ENCODE assay signal across 12 mouse cellular contexts in the genomic region with DNA sequence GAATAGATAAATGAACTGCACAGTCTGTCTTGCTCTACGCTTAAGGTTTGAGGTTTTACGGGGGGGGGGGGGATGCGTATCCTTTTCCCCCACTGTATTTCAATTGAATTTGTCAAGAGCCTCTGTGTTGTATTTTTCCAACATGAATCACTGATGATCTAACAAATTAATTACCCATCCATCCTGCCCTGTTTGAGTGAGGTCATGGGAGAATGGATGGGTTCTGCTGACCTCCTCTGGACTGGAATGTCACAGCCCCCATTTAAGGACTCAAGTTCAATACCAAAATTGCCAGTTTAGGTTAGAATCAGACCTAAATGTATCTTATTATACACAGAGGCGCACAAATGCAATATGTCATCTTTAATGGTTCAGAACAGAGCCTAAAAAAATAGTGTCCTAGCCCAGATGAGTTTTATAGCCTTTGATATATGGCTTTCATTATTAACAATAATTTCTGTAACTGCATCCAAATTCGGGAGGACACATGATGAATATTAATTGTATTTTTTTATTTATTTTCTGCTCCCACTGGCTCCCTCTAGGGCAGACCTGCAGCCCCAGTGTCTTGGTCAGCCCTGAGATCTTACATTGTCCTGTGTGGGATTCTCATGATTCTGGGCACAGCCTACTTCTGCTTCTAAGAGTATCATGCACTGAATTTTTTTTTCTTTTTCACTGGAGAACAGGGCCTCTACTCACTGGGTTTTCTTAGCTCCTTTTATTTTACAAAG.
DNase-seq lines count a peak whose midpoint lies in the region; ATAC-seq and TF ChIP-seq lines count a peak whose summit lies in the region.
"Had no signal": no experiment of that assay in that cellular context is flagged by ENCODE, and none has a peak within 500 bp of the region (broad histone marks: within the 10 kb centered on the region; RNA-seq: fewer than 3 reads in every experiment).

No protein-coding gene starts in this region.

- H3K9ac ChIP-seq in forebrain, embryonic 13.5 days: no peak overlapping the region
- no peak overlapping the region for H3K9ac ChIP-seq in kidney, embryonic 15.5 days
- no peak overlapping the region for H3K9ac ChIP-seq in neural tube, embryonic 13.5 days
- no peak overlapping the region for H3K9ac ChIP-seq in neural tube, embryonic 15.5 days (replicated peaks)
- H3K9ac ChIP-seq in stomach, postnatal 0 days (ENCODE audit: low read length): no peak overlapping the region
- H3K9ac ChIP-seq: liver, embryonic 13.5 days had no signal

- no peak for DNase-seq in forebrain, embryonic 10.5 days (ENCODE audit: extremely low spot score, low spot score)
- no peak for DNase-seq in kidney, adult 8-10 months
- no peak for DNase-seq in stomach, postnatal 0 days (ENCODE audit: low spot score)
- DNase-seq in layer of hippocampus, adult 9-11 months: no peak
- DNase-seq: adrenal gland, postnatal 36 days; liver, embryonic 13.5 days had no signal

- H3K4me2 ChIP-seq in forebrain, embryonic 13.5 days: no peak overlapping the region
- no peak overlapping the region for H3K4me2 ChIP-seq in kidney, embryonic 15.5 days
- H3K4me2 ChIP-seq in neural tube, embryonic 13.5 days: no peak overlapping the region
- H3K4me2 ChIP-seq in neural tube, embryonic 15.5 days: no peak overlapping the region
- H3K4me2 ChIP-seq in stomach, postnatal 0 days (replicated peaks; ENCODE audit: low read depth): no peak overlapping the region
- H3K4me2 ChIP-seq: liver, embryonic 13.5 days had no signal

- TF ChIP-seq EP300 in stomach, postnatal 0 days (optimal IDR thresholded peaks at IDR 0.05): no peak

- H3K27ac ChIP-seq in forebrain, embryonic 13.5 days: peak overlapping the region; percentile 48
- no peak overlapping the region for H3K27ac ChIP-seq in forebrain, embryonic 10.5 days
- 0 out of 2 replicates have a peak overlapping the region, but pooled peaks have one; percentile 11 for H3K27ac ChIP-seq in kidney, embryonic 15.5 days
- peak overlapping the region; percentile 39; the same call in 1 of the 2 replicates for H3K27ac ChIP-seq in neural tube, embryonic 13.5 days (replicated peaks)
- H3K27ac ChIP-seq in neural tube, embryonic 15.5 days (replicated peaks): no peak overlapping the region
- no peak overlapping the region for H3K27ac ChIP-seq in stomach, postnatal 0 days (replicated peaks)
- H3K27ac ChIP-seq: liver, embryonic 13.5 days; midbrain, embryonic 10.5 days had no signal

- TF ChIP-seq CTCF in stomach, postnatal 0 days (IDR thresholded peaks at IDR 0.05; ENCODE audit: low read depth): peak; percentile 8; the same call in 1 of the 2 replicates

- H3K27me3 ChIP-seq in forebrain, embryonic 13.5 days: no peaks in the 10 kb centered on the region
- H3K27me3 ChIP-seq in forebrain, embryonic 10.5 days (ENCODE audit: poor library complexity, severe bottlenecking): no peaks in the 10 kb centered on the region
- peaks cover 54% of the 10 kb centered on the region for H3K27me3 ChIP-seq in kidney, embryonic 15.5 days
- peaks cover 29% of the 10 kb centered on the region for H3K27me3 ChIP-seq in neural tube, embryonic 13.5 days
- peaks cover 14% of the 10 kb centered on the region for H3K27me3 ChIP-seq in neural tube, embryonic 15.5 days (replicated peaks)
- H3K27me3 ChIP-seq in stomach, postnatal 0 days (ENCODE audit: control insufficient read depth, insufficient read depth, low read length): no peaks in the 10 kb centered on the region
- H3K27me3 ChIP-seq: liver, embryonic 13.5 days had no signal

- 77% methylated on average over 5 of the region's 5 CpGs for WGBS in forebrain, embryonic 13.5 days
- WGBS in forebrain, embryonic 10.5 days: 86% methylated on average over 5 of the region's 5 CpGs
- WGBS in kidney, embryonic 15.5 days: 19% methylated on average over 5 of the region's 5 CpGs
- 42% methylated on average over 5 of the region's 5 CpGs for WGBS in neural tube, embryonic 13.5 days
- whole genome bisulfite sequencing in neural tube, embryonic 15.5 days: 51% methylated on average over 5 of the region's 5 CpGs
- 48% methylated on average over 5 of the region's 5 CpGs for WGBS in stomach, postnatal 0 days

- no peaks in the 10 kb centered on the region for H3K9me3 ChIP-seq in forebrain, embryonic 13.5 days (replicated peaks)
- no peaks in the 10 kb centered on the region for H3K9me3 ChIP-seq in forebrain, embryonic 10.5 days
- H3K9me3 ChIP-seq in kidney, embryonic 15.5 days (replicated peaks): no peaks in the 10 kb centered on the region
- no peaks in the 10 kb centered on the region for H3K9me3 ChIP-seq in neural tube, embryonic 13.5 days
- H3K9me3 ChIP-seq in neural tube, embryonic 15.5 days (replicated peaks): no peaks in the 10 kb centered on the region
- H3K9me3 ChIP-seq in stomach, postnatal 0 days (ENCODE audit: control insufficient read depth, low read length): no peaks in the 10 kb centered on the region
- H3K9me3 ChIP-seq: liver, embryonic 13.5 days; midbrain, embryonic 10.5 days had no signal

- no peak overlapping the region for H3K4me3 ChIP-seq in forebrain, embryonic 13.5 days
- H3K4me3 ChIP-seq in forebrain, embryonic 10.5 days: no peak overlapping the region
- H3K4me3 ChIP-seq in kidney, embryonic 15.5 days (replicated peaks): no peak overlapping the region
- no peak overlapping the region for H3K4me3 ChIP-seq in neural tube, embryonic 13.5 days
- no peak overlapping the region for H3K4me3 ChIP-seq in neural tube, embryonic 15.5 days (replicated peaks)
- H3K4me3 ChIP-seq in stomach, postnatal 0 days (ENCODE audit: low read depth, low read length): no peak overlapping the region
- H3K4me3 ChIP-seq: liver, embryonic 13.5 days; midbrain, embryonic 10.5 days had no signal

- ATAC-seq in forebrain, embryonic 13.5 days: peak; percentile 36; the same call in 1 of the 2 replicates
- ATAC-seq in kidney, embryonic 15.5 days (replicated peaks; ENCODE audit: low FRiP score): peak; percentile 64; the same call in 1 of the 2 replicates
- ATAC-seq in neural tube, embryonic 13.5 days (ENCODE audit: low read depth): 0 out of 2 replicates have a peak, but pooled peaks have one; percentile 47
- no peak for ATAC-seq in neural tube, embryonic 15.5 days (ENCODE audit: low FRiP score)
- no peak for ATAC-seq in stomach, postnatal 0 days (ENCODE audit: low FRiP score, low TSS enrichment)
- ATAC-seq: lung, postnatal 0 days had no signal

- H3K4me1 ChIP-seq in forebrain, embryonic 13.5 days: peaks cover 23% of the 10 kb centered on the region
- peaks cover 25% of the 10 kb centered on the region for H3K4me1 ChIP-seq in forebrain, embryonic 10.5 days
- peaks cover 27% of the 10 kb centered on the region for H3K4me1 ChIP-seq in kidney, embryonic 15.5 days
- H3K4me1 ChIP-seq in neural tube, embryonic 13.5 days (replicated peaks): peaks cover 31% of the 10 kb centered on the region
- H3K4me1 ChIP-seq in neural tube, embryonic 15.5 days: peaks cover 21% of the 10 kb centered on the region
- no peaks in the 10 kb centered on the region for H3K4me1 ChIP-seq in stomach, postnatal 0 days (replicated peaks; ENCODE audit: control insufficient read depth, insufficient read depth)
- H3K4me1 ChIP-seq: liver, embryonic 13.5 days; midbrain, embryonic 10.5 days had no signal

- no peaks in the 10 kb centered on the region for H3K36me3 ChIP-seq in forebrain, embryonic 13.5 days (ENCODE audit: poor library complexity, severe bottlenecking)
- no peaks in the 10 kb centered on the region for H3K36me3 ChIP-seq in forebrain, embryonic 10.5 days (replicated peaks)
- no peaks in the 10 kb centered on the region for H3K36me3 ChIP-seq in kidney, embryonic 15.5 days
- no peaks in the 10 kb centered on the region for H3K36me3 ChIP-seq in neural tube, embryonic 13.5 days
- no peaks in the 10 kb centered on the region for H3K36me3 ChIP-seq in neural tube, embryonic 15.5 days
- H3K36me3 ChIP-seq in stomach, postnatal 0 days (ENCODE audit: control insufficient read depth, insufficient read depth, low read length): no peaks in the 10 kb centered on the region
- H3K36me3 ChIP-seq: liver, embryonic 13.5 days; midbrain, embryonic 10.5 days had no signal

Comparison
In these comparisons a context has a peak if more than half of its experiments do, and no peak if none do; other contexts are left out.
1. ATAC-seq: peak in forebrain, embryonic 13.5 days (single experiment), kidney, embryonic 15.5 days (single experiment) and neural tube, embryonic 13.5 days (single experiment); none in neural tube, embryonic 15.5 days (single experiment) and stomach, postnatal 0 days (single experiment).
2. H3K27ac ChIP-seq: peak in forebrain, embryonic 13.5 days (single experiment), kidney, embryonic 15.5 days (single experiment) and neural tube, embryonic 13.5 days (single experiment); none in forebrain, embryonic 10.5 days (single experiment), neural tube, embryonic 15.5 days (single experiment) and stomach, postnatal 0 days (single experiment).